Mouse (Mus musculus): ENCODE data around the gene Colq.

Gene Colq

GRCm38 (mm10) chr14:31525040-31525810, 65.9 kb downstream of the Colq start:
- no peak for DNase-seq (ENCODE audit: low spot score in 2 of 2)

GRCm38 (mm10) chr14:31521318-31521717, 69.8 kb downstream of the Colq start:
- DNase-seq (ENCODE audit: low spot score in 2 of 2) = no peak

- no peak for DNase-seq (ENCODE audit: low spot score in 2 of 2)
These were observed 72.0 kb downstream of the Colq start for GRCm38 (mm10) chr14:31519165-31519564.

- DNase-seq (ENCODE audit: low spot score in 2 of 2) = no peak
These were observed 75.2 kb downstream of the Colq start for GRCm38 (mm10) chr14:31515895-31516294.

GRCm38 (mm10) chr14:31510322-31510721, 80.8 kb downstream of the Colq start:
- no peak for DNase-seq (ENCODE audit: low spot score in 2 of 2)

GRCm38 (mm10) chr14:31509911-31510310, 81.2 kb downstream of the Colq start:
- DNase-seq (ENCODE audit: low spot score in 2 of 2) = no peak

- DNase-seq (ENCODE audit: low spot score in 2 of 2) = no peak
These were observed 84.7 kb downstream of the Colq start for GRCm38 (mm10) chr14:31506456-31506855.

GRCm38 (mm10) chr14:31503406-31503805, 87.7 kb downstream of the Colq start:
- no peak for DNase-seq (ENCODE audit: low spot score in 2 of 2)

- DNase-seq (ENCODE audit: low spot score in 2 of 2) = no peak
These were observed 91.6 kb downstream of the Colq start for GRCm38 (mm10) chr14:31499526-31499925.

GRCm38 (mm10) chr14:31496241-31496646, 94.9 kb downstream of the Colq start:
- no peak for DNase-seq (ENCODE audit: low spot score in 2 of 2)

- DNase-seq (ENCODE audit: low spot score in 2 of 2) = no peak
These were observed 95.6 kb downstream of the Colq start for GRCm38 (mm10) chr14:31495538-31495937.

- peak; percentile 78 to 86 for DNase-seq (ENCODE audit: low spot score in 2 of 2)
These were observed 96.1 kb downstream of the Colq start, which contains the start of gene Mettl6 for GRCm38 (mm10) chr14:31494975-31495455. Gene Mettl6, minus strand, starts transcription at chr14:31495040.

- DNase-seq (ENCODE audit: low spot score in 2 of 2) = peak in 1 of 2 experiments; percentile 22
These were observed 96.7 kb downstream of the Colq start, which contains the start of gene Eaf1 for GRCm38 (mm10) chr14:31494349-31494974. Gene Eaf1, plus strand, starts transcription at chr14:31494399.

- no peak for DNase-seq (ENCODE audit: low spot score in 2 of 2)
These were observed 97.2 kb downstream of the Colq start for GRCm38 (mm10) chr14:31493901-31494300.

GRCm38 (mm10) chr14:31488055-31488454, 103.1 kb downstream of the Colq start:
- no peak for DNase-seq (ENCODE audit: low spot score in 2 of 2)

- DNase-seq (ENCODE audit: low spot score in 2 of 2) = no peak
These were observed 104.7 kb downstream of the Colq start for GRCm38 (mm10) chr14:31486465-31486864.

GRCm38 (mm10) chr14:31482417-31482816, 108.7 kb downstream of the Colq start:
- no peak for DNase-seq (ENCODE audit: low spot score in 2 of 2)

GRCm38 (mm10) chr14:31473297-31473696, 117.8 kb downstream of the Colq start:
- no peak for DNase-seq (ENCODE audit: low spot score in 2 of 2)

Data from spleen, postnatal 14 days (tissue).